Mouse (Mus musculus) neural tube, embryonic 11.5 days (tissue): ENCODE measurements at regions not wholly inside any gene's neighbourhood (a gene's known extent, or its start where the extent isn't known, plus 50 kb on each side); places are given as distances from the start of the nearest gene placed in this dataset.

Experiments used
- ATAC-seq: fragments of 200-750 bp; cut with Nextera tagmentation; 2 replicates; pipeline ENCODE4 v1.8.0; 2017; ENCODE audit warnings: moderate number of reproducible peaks, mild to moderate bottlenecking, moderate TSS enrichment, moderate library complexity; ENCODE audit not compliant: insufficient read depth, low FRiP score, low TSS enrichment
- DNase-seq: peaks from one replicate; pipeline ENCODE4 v3.0.0-alpha.2; 2015; ENCODE audit warnings: low spot score
- H3K27ac ChIP-seq: fragments of 300-500 bp; sonication (generic); 2 replicates; pipeline ENCODE4 v1.5.1; 2014; ENCODE audit warnings: low read depth, mild to moderate bottlenecking, low read length
- H3K27me3 ChIP-seq: fragments of 300-500 bp; sonication (generic); 2 replicates; pipeline ENCODE4 v1.6.1; 2014; ENCODE audit warnings: mild to moderate bottlenecking, low read length, mixed read lengths; ENCODE audit not compliant: control insufficient read depth, insufficient read depth
- H3K36me3 ChIP-seq: fragments of 300-500 bp; sonication (generic); 2 replicates; pipeline ENCODE4 v1.6.1; 2014; ENCODE audit warnings: mild to moderate bottlenecking, low read length, moderate library complexity, mixed read lengths; ENCODE audit not compliant: control insufficient read depth, insufficient read depth
- H3K4me1 ChIP-seq: fragments of 300-500 bp; sonication (generic); 2 replicates; pipeline ENCODE4 v1.6.1; 2014; ENCODE audit warnings: low read length, mixed read lengths; ENCODE audit not compliant: control insufficient read depth, insufficient read depth
- H3K4me2 ChIP-seq: fragments of 300-500 bp; sonication (generic); 2 replicates; pipeline ENCODE4 v1.6.1; 2014; ENCODE audit warnings: low read depth, mild to moderate bottlenecking, moderate library complexity
- H3K4me3 ChIP-seq: fragments of 300-500 bp; sonication (generic); 2 replicates; pipeline ENCODE4 v1.5.1; 2014; ENCODE audit warnings: low read depth, low read length
- H3K9ac ChIP-seq: fragments of 300-500 bp; sonication (generic); 2 replicates; pipeline ENCODE4 v1.6.1; 2014; ENCODE audit warnings: mild to moderate bottlenecking, low read length
- H3K9me3 ChIP-seq: fragments of 300-500 bp; sonication (generic); 2 replicates; pipeline ENCODE4 v1.6.1; 2016; ENCODE audit warnings: low read length; ENCODE audit not compliant: control insufficient read depth
- WGBS: fragments of 180-500 bp; shearing (Covaris S2); extraction: QIAGEN DNeasy Blood & Tissue Kit; methylation state at CpG from one replicate; pipeline ENCODE4 v1.1.7; 2014; 5-methylcytosine and 5-hydroxymethylcytosine counted together

DNA sequence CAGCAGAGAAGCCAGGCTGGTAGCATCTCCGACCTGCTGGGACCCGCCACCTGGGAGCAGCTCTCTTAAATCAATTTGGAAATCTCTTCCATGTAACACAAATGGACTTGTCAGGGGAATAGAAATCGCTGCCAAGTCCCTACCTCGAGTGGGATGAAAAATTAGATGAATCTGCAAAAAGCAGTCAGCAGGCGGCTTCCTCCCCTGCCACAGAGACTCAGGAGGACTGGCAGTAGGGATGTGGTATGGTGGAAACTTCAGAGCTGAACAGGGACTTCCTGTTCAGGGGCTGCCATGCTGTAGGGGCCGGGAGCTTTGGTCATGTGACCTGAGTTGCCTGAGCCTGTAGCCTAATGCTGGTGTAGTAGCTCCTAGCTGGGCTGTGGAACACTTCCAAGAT is 379.1 kb downstream of the Tbc1d22a start:
- no peaks in the 10 kb centered on the region for H3K4me1 ChIP-seq
- H3K4me2 ChIP-seq: no peak overlapping the region
- no peak overlapping the region for H3K27ac ChIP-seq
- no peak overlapping the region for H3K9ac ChIP-seq
- DNase-seq (no peak), ATAC-seq (no peak)
- H3K27me3 ChIP-seq: no peaks in the 10 kb centered on the region
- no peak overlapping the region for H3K4me3 ChIP-seq
- no peaks in the 10 kb centered on the region for H3K36me3 ChIP-seq
- H3K9me3 ChIP-seq: no peaks in the 10 kb centered on the region
- 72% methylated on average over 6 of the region's 6 CpGs for WGBS

GRCm38 (mm10) chr15:86606411-86606810 is 392.2 kb downstream of the Tbc1d22a start:
- no peaks in the 10 kb centered on the region for H3K36me3 ChIP-seq
- ATAC-seq (no peak), DNase-seq (no peak)
- no peak overlapping the region for H3K27ac ChIP-seq
- H3K4me2 ChIP-seq: no peak overlapping the region
- no peaks in the 10 kb centered on the region for H3K9me3 ChIP-seq
- H3K4me3 ChIP-seq: no peak overlapping the region
- no peaks in the 10 kb centered on the region for H3K27me3 ChIP-seq
- no peaks in the 10 kb centered on the region for H3K4me1 ChIP-seq
- no peak overlapping the region for H3K9ac ChIP-seq

- H3K27ac ChIP-seq: no peak overlapping the region
- H3K27me3 ChIP-seq: no peaks in the 10 kb centered on the region
- WGBS: 92% methylated on average over 6 of the region's 6 CpGs
- no peaks in the 10 kb centered on the region for H3K9me3 ChIP-seq
- no peak overlapping the region for H3K4me2 ChIP-seq
- ATAC-seq (no peak), DNase-seq (no peak)
- H3K36me3 ChIP-seq: no peaks in the 10 kb centered on the region
- no peaks in the 10 kb centered on the region for H3K4me1 ChIP-seq
- no peak overlapping the region for H3K4me3 ChIP-seq
- H3K9ac ChIP-seq: no peak overlapping the region
Measured at GRCm38 (mm10) chr15:86609692-86610091, 395.4 kb downstream of the Tbc1d22a start.

DNA sequence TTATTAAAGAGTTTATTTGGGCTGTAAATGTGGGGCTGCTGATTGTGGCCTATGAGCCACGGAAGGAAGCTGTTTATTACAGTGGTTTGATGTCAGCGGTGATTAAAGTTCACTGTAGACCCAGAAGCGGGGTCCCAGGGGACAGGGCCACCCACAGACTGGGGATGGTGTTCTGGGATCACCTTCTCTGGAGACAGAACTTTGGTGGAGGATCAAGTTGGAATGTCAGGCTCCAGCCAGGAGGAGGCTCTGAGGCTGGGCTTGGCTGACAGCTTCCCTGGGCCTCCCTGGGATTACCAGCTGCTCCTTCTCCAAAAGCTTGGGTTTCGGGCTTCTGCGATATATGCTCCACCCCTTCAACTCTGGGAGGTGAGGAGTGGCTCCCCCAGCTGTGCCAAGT is 417.1 kb downstream of the Tbc1d22a start:
- H3K27ac ChIP-seq: no peak overlapping the region
- ATAC-seq (no peak), DNase-seq (no peak)
- H3K4me3 ChIP-seq: no peak overlapping the region
- H3K4me1 ChIP-seq: no peaks in the 10 kb centered on the region
- no peaks in the 10 kb centered on the region for H3K36me3 ChIP-seq
- H3K4me2 ChIP-seq: no peak overlapping the region
- H3K9me3 ChIP-seq: no peaks in the 10 kb centered on the region
- no peak overlapping the region for H3K9ac ChIP-seq
- no peaks in the 10 kb centered on the region for H3K27me3 ChIP-seq
- 37% methylated on average over 5 of the region's 5 CpGs for WGBS

DNA sequence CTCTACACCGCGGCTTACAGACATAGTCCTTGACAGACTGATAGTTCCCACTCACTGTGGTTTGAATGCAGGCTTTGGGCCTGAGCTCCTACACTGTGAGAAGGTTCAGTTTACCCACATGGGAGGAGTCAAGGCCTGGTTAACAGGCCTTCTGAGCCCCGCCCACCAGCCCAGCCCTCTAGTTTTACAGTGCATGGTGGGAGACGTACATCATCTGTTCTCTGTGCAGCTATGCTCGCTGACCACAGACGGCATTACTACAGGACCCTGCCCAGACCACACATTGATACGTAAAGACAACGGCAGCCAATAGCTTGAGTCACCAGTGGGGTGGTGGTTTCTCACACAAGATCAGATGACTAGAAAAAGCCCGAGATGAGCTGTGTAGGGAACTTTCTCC is 431.0 kb downstream of the Tbc1d22a start:
- H3K4me1 ChIP-seq: no peaks in the 10 kb centered on the region
- no peaks in the 10 kb centered on the region for H3K9me3 ChIP-seq
- no peak for DNase-seq
- ATAC-seq: no peak
- no peak overlapping the region for H3K4me2 ChIP-seq
- no peak overlapping the region for H3K27ac ChIP-seq
- no peak overlapping the region for H3K4me3 ChIP-seq
- no peak overlapping the region for H3K9ac ChIP-seq
- H3K36me3 ChIP-seq: no peaks in the 10 kb centered on the region
- WGBS: 78% methylated on average over 9 of the region's 9 CpGs
- H3K27me3 ChIP-seq: no peaks in the 10 kb centered on the region

- Histone ChIP-seq H3K27me3 (no peaks in the 10 kb centered on the region), H3K4me2 (no peak overlapping the region), H3K27ac (no peak overlapping the region), H3K9ac (no peak overlapping the region), H3K4me1 (no peaks in the 10 kb centered on the region), H3K9me3 (no peaks in the 10 kb centered on the region), H3K4me3 (no peak overlapping the region), H3K36me3 (no peaks in the 10 kb centered on the region)
- 84% methylated on average over 3 of the region's 3 CpGs for WGBS
- ATAC-seq: no peak
- no peak for DNase-seq
Measured at GRCm38 (mm10) chr15:86648131-86648530, 433.9 kb downstream of the Tbc1d22a start.

DNA sequence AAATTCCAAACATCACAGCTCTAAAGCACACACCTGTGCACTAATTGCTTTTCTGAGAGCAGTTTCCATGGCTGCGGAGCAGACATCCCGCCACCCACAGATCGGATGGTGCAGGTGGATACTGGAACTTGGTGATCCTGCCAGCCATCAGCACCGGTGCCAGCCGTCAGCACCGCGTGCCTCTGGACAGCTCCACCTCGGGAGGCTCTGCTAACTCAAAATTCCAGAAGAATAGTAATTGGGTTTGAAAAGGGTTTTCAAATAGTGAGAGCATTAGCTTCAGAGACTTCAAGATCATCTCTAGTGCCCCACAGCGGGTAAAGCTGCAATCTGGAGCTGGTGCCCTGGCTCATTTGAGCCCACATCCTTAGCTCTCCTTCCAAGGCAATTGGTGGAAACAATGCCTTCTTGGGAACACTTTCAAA is 458.8 kb downstream of the Tbc1d22a start:
- 30% methylated on average over 9 of the region's 9 CpGs for WGBS
- no peak overlapping the region for H3K4me2 ChIP-seq

GRCm38 (mm10) chr15:86677016-86677415 is 462.8 kb downstream of the Tbc1d22a start:
- no peak overlapping the region for H3K27ac ChIP-seq
- no peak overlapping the region for H3K4me3 ChIP-seq
- 91% methylated on average over 7 of the region's 7 CpGs for WGBS
- no peaks in the 10 kb centered on the region for H3K27me3 ChIP-seq
- no peak for ATAC-seq
- H3K9ac ChIP-seq: no peak overlapping the region
- H3K4me1 ChIP-seq: no peaks in the 10 kb centered on the region
- H3K4me2 ChIP-seq: no peak overlapping the region
- no peak for DNase-seq
- no peaks in the 10 kb centered on the region for H3K36me3 ChIP-seq
- H3K9me3 ChIP-seq: no peaks in the 10 kb centered on the region

More for the DNA sequence above, 458.8 kb downstream of the Tbc1d22a start:
- Histone ChIP-seq H3K4me3 (no peak overlapping the region), H3K9me3 (no peaks in the 10 kb centered on the region), H3K27ac (no peak overlapping the region), H3K36me3 (no peaks in the 10 kb centered on the region), H3K9ac (no peak overlapping the region), H3K4me1 (no peaks in the 10 kb centered on the region), H3K27me3 (no peaks in the 10 kb centered on the region)
- DNase-seq: no peak
- no peak for ATAC-seq

DNA sequence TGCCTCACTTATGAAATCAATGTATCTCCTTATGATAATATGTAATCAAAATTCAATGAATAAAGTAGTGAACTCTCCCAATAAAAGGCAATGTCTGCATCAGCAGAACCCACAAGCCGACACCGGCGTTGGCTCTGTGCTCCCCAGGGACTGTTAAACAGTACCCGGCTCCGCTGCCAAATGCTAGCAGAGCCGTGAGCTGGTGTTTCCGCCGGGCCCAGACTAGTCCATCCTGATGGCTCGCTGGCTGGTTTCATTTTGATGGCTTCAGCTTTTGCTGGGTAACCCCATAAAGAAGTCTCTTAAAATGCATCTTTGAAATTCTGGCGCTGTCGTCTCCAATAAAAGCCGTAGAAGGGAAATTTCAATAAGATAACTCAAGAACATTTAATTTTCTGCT is 468.8 kb downstream of the Tbc1d22a start:
- no peak overlapping the region for H3K27ac ChIP-seq
- H3K36me3 ChIP-seq: no peaks in the 10 kb centered on the region
- no peaks in the 10 kb centered on the region for H3K27me3 ChIP-seq
- no peaks in the 10 kb centered on the region for H3K9me3 ChIP-seq
- ATAC-seq: no peak
- no peaks in the 10 kb centered on the region for H3K4me1 ChIP-seq
- no peak overlapping the region for H3K4me2 ChIP-seq
- no peak for DNase-seq
- WGBS: 89% methylated on average over 12 of the region's 12 CpGs
- H3K9ac ChIP-seq: no peak overlapping the region
- no peak overlapping the region for H3K4me3 ChIP-seq
